ENCODE assay signal across 8 mouse cellular contexts in the genomic region with DNA sequence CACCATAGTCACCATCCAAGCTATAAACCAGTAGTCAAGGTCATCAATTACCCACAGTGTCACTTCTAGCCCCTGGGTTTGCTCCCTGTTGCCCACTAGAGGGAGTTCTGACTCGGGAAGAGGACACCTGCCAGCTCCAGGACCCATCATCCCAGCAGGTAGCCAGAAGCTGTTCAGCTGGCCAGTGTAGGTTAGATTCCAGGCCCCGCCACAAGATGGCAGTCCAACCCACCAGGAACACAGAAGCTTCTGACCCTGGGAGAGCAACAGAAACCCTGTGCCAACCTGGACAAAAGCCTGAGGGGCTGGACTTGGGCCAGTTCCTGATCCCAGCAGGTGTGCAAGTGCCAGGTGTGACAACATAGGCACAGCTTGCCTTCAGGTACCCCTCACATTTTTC. TPM values are rescaled to one million over a fixed set of nuclear protein-coding genes. Genes with fewer than 3 reads are reported as not detected.
DNase-seq lines count a peak whose midpoint lies in the region; ATAC-seq and TF ChIP-seq lines count a peak whose summit lies in the region.
"Had no signal": no experiment of that assay in that cellular context is flagged by ENCODE, and none has a peak within 500 bp of the region (broad histone marks: within the 10 kb centered on the region; RNA-seq: fewer than 3 reads in every experiment).

No protein-coding gene starts in this region.

- no peaks in the 10 kb centered on the region for H3K36me3 ChIP-seq in forebrain, embryonic 16.5 days (ENCODE audit: control insufficient read depth, insufficient read depth)
- H3K36me3 ChIP-seq in hindbrain, embryonic 13.5 days, result no peaks in the 10 kb centered on the region
- no peaks in the 10 kb centered on the region for H3K36me3 ChIP-seq in small intestine, adult 2 months (ENCODE audit: control insufficient read depth, insufficient read depth, low read length)
- H3K36me3 ChIP-seq: lung, embryonic 15.5 days had no signal

- H3K9ac ChIP-seq in forebrain, embryonic 16.5 days (replicated peaks; ENCODE audit: low read depth, low read length), result no peak overlapping the region
- no peak overlapping the region; the same call in 1 of the 2 replicates for H3K9ac ChIP-seq in hindbrain, embryonic 13.5 days
- H3K9ac ChIP-seq: lung, embryonic 15.5 days had no signal

- ATAC-seq in forebrain, embryonic 16.5 days, result 0 out of 2 replicates have a peak, but pooled peaks have one; percentile 1
- ATAC-seq in hindbrain, embryonic 13.5 days (ENCODE audit: low FRiP score), result peak; percentile 29; the same call in 1 of the 2 replicates

- H3K27ac ChIP-seq in forebrain, embryonic 16.5 days (ENCODE audit: low read length), result no peak overlapping the region
- no peak overlapping the region for H3K27ac ChIP-seq in hindbrain, embryonic 13.5 days
- no peak overlapping the region for H3K27ac ChIP-seq in small intestine, adult 2 months (ENCODE audit: insufficient read depth, low read depth, low read length)
- H3K27ac ChIP-seq: lung, embryonic 15.5 days had no signal

- no peak overlapping the region for H3K4me3 ChIP-seq in forebrain, embryonic 16.5 days (replicated peaks; ENCODE audit: low read length)
- H3K4me3 ChIP-seq in hindbrain, embryonic 13.5 days, result no peak overlapping the region
- no peak overlapping the region for H3K4me3 ChIP-seq in small intestine, adult 2 months (ENCODE audit: low read depth, low read length)
- H3K4me3 ChIP-seq: lung, embryonic 15.5 days had no signal

- DNase-seq in MN1 (ENCODE audit: low spot score), result peak; percentile 86
- DNase-seq in c-Kit-positive CD71-negative TER-119-negative erythroid progenitor cells, embryonic 14.5 days (ENCODE audit: low read depth), result peak; percentile 50
- peak; percentile 79 to 82 for DNase-seq in layer of hippocampus, postnatal 36 days
- peak; percentile 88 for DNase-seq in mesoderm, embryonic 11.5 days (ENCODE audit: low read depth, low spot score)

- H3K9me3 ChIP-seq in forebrain, embryonic 16.5 days (ENCODE audit: control insufficient read depth, low read length), result no peaks in the 10 kb centered on the region
- no peaks in the 10 kb centered on the region for H3K9me3 ChIP-seq in hindbrain, embryonic 13.5 days
- H3K9me3 ChIP-seq: lung, embryonic 15.5 days had no signal

- H3K4me2 ChIP-seq in forebrain, embryonic 16.5 days (ENCODE audit: low read length), result no peak overlapping the region
- no peak overlapping the region for H3K4me2 ChIP-seq in hindbrain, embryonic 13.5 days
- H3K4me2 ChIP-seq: lung, embryonic 15.5 days had no signal

- WGBS in forebrain, embryonic 16.5 days, result 0% methylated on average over 2 of the region's 2 CpGs
- WGBS in hindbrain, embryonic 13.5 days, result 0% methylated on average over 2 of the region's 2 CpGs
- 2% methylated on average over 2 of the region's 2 CpGs for WGBS in small intestine, adult 2 months

- no peak for TF ChIP-seq POLR2A in small intestine, adult 2 months (IDR thresholded peaks at IDR 0.05; ENCODE audit: low read depth, low read length)

- peak; percentile 84; the same call in 1 of the 2 replicates for TF ChIP-seq CTCF in small intestine, adult 2 months (IDR thresholded peaks at IDR 0.05; ENCODE audit: extremely low read depth, insufficient read length, insufficient replicate concordance, low read depth, low read length)

- H3K4me1 ChIP-seq in forebrain, embryonic 16.5 days (replicated peaks; ENCODE audit: control insufficient read depth, insufficient read depth, low read length), result peaks cover 16% of the 10 kb centered on the region
- peaks cover 29% of the 10 kb centered on the region for H3K4me1 ChIP-seq in hindbrain, embryonic 13.5 days (replicated peaks)
- H3K4me1 ChIP-seq in small intestine, adult 2 months (ENCODE audit: control insufficient read depth, insufficient read depth, insufficient read length, low read length), result peaks cover 6% of the 10 kb centered on the region; the same call in 1 of the 2 replicates

- H3K27me3 ChIP-seq in forebrain, embryonic 16.5 days (replicated peaks; ENCODE audit: control insufficient read depth, insufficient read depth, low read length), result peaks cover 15% of the 10 kb centered on the region
- peaks cover 47% of the 10 kb centered on the region for H3K27me3 ChIP-seq in hindbrain, embryonic 13.5 days
- peaks cover 41% of the 10 kb centered on the region for H3K27me3 ChIP-seq in small intestine, adult 2 months (ENCODE audit: control insufficient read depth, insufficient read depth, low read length)

RNA-seq across cellular contexts. Expression of gene Kcnc1, which starts 3.2 kb away (rescaled TPM):
- polyA plus RNA-seq in forebrain, embryonic 16.5 days (2015; fragmentation: Nextera tagmentation; extraction: Ambion mirVana), result 7.6 and 8.4 TPM in 2 replicates
- polyA plus RNA-seq in hindbrain, embryonic 13.5 days (2015; fragmentation: Nextera tagmentation; extraction: Ambion mirVana), result 9.6 and 9.7 TPM in 2 replicates
- total RNA-seq in layer of hippocampus, postnatal 36 days (2021), result 100 to 1,000 TPM; 114 to 119 TPM
- polyA plus RNA-seq in small intestine, adult 2 months (2012; rRNA removed), result 0.29 and 0.34 TPM in 2 replicates

RNA-seq across cellular contexts. Expression of gene Myod1, which starts 16.8 kb away (rescaled TPM):
- polyA plus RNA-seq in forebrain, embryonic 16.5 days (2015; fragmentation: Nextera tagmentation; extraction: Ambion mirVana), result 0.14 TPM in 1 of 2 replicates, not detected in the other
- polyA plus RNA-seq in hindbrain, embryonic 13.5 days (2015; fragmentation: Nextera tagmentation; extraction: Ambion mirVana), result 0.94 and 1.4 TPM in 2 replicates
- total RNA-seq in layer of hippocampus, postnatal 36 days (2021), result not detected
- polyA plus RNA-seq in small intestine, adult 2 months (2012; rRNA removed), result not detected in 2 replicates
